Mouse (Mus musculus) ES-E14 (cell line): ENCODE measurements around the gene Cldn11.

Experiments used
- CHD2 ChIP-seq: IDR thresholded peaks from 2 replicates; pipeline ENCODE4 v1.6.1; 2014; ENCODE audit warnings: mild to moderate bottlenecking, low read depth, low read length, inconsistent platforms
- HCFC1 ChIP-seq: IDR thresholded peaks from 2 replicates; pipeline ENCODE4 v1.6.1; 2012; ENCODE audit warnings: low read length, inconsistent platforms, borderline replicate concordance; ENCODE audit not compliant: insufficient read depth
- ZNF384 ChIP-seq: IDR thresholded peaks from 2 replicates; pipeline ENCODE4 v1.6.1; 2012; ENCODE audit warnings: low read depth, low read length, inconsistent platforms

DNA sequence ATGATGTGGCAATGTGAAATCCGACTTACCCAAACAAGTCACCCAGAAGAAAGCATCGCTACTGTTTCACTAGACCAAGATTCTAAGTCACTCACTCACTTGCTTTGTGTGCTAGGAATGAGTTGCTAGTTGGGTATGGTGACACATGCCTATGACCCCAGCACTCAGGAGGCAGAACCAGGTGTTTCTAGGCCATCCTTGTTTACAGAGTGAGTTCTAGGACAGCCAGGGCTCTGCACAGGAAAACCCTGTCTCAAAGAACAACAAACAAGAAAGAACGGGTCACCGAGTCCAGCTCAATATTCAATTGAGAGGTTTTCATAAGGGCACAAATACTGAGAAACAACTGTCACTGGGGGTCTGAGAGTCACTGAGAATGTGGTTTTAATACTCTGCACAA lies 26.6 kb upstream of the Cldn11 start:
- TF ChIP-seq CHD2 (no peak), ZNF384 (no peak), HCFC1 (no peak)
